In the genomic region with DNA sequence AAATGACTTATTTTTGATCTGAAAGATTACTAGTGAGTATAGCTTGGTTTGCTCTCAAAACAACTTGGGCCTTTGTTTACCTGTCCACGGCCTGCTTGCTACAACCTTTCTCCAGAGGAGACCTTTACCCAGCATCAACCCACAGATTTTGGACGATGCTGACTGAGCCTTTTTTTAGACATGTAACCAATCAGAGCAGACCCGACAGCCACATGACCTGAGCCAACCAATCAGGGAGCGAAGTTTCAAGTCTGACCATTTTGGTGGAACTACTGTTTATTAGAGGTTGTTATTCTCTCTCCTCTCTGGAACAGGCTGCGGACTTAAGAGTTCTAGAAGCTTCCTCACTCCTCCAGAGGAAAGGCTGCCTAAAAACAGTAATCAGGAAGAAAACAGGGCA, we compare ENCODE assay signal across 14 mouse cellular contexts. TPM values are rescaled to one million over a fixed set of nuclear protein-coding genes. Genes with fewer than 3 reads are reported as not detected.
DNase-seq lines count a peak whose midpoint lies in the region; ATAC-seq and TF ChIP-seq lines count a peak whose summit lies in the region.
"Had no signal": no experiment of that assay in that cellular context is flagged by ENCODE, and none has a peak within 500 bp of the region (broad histone marks: within the 10 kb centered on the region; RNA-seq: fewer than 3 reads in every experiment).

No protein-coding gene starts in this region.

- H3K4me1 ChIP-seq in lung, embryonic 15.5 days, result peaks cover 13% of the 10 kb centered on the region; the same call in 1 of the 2 replicates
- H3K4me1 ChIP-seq in lung, adult 2 months (ENCODE audit: control insufficient read depth, insufficient read depth, low read length), result no peaks in the 10 kb centered on the region
- 0 out of 4 replicates have a peak, but pooled peaks cover 0 to 2% of the 10 kb centered on the region in 2 experiments for H3K4me1 ChIP-seq in CH12.LX (ENCODE audit: control insufficient read depth in 1 of 2, insufficient read depth in 2 of 2)
- H3K4me1 ChIP-seq in stomach, embryonic 14.5 days (ENCODE audit: control insufficient read depth, insufficient read depth, low read length), result no peaks in the 10 kb centered on the region; the same call in 1 of the 2 replicates
- H3K4me1 ChIP-seq: hindbrain, embryonic 12.5 days had no signal

- H3K27ac ChIP-seq in lung, embryonic 15.5 days, result peak overlapping the region; percentile 73
- H3K27ac ChIP-seq in CH12.LX (ENCODE audit: insufficient read depth, low read depth), result no peak overlapping the region
- 0 out of 2 replicates have a peak overlapping the region, but pooled peaks have one; percentile 15 for H3K27ac ChIP-seq in stomach, embryonic 14.5 days (ENCODE audit: low read length)
- H3K27ac ChIP-seq: hindbrain, embryonic 12.5 days had no signal

- TF ChIP-seq CTCF in lung, adult 2 months (IDR thresholded peaks at IDR 0.05; ENCODE audit: insufficient read depth, low read length), result no peak
- no peak for TF ChIP-seq CTCF in CH12.LX (conservative IDR thresholded peaks at IDR 0.05 in 1 of 2, IDR thresholded peaks at IDR 0.05 in 1 of 2; ENCODE audit: low read depth in 2 of 2, low read length in 2 of 2)

- H3K9ac ChIP-seq in lung, embryonic 15.5 days, result no peak overlapping the region
- H3K9ac ChIP-seq in CH12.LX (ENCODE audit: insufficient read depth, low read depth), result no peak overlapping the region
- H3K9ac ChIP-seq in stomach, embryonic 14.5 days (replicated peaks; ENCODE audit: low read depth, low read length), result no peak overlapping the region
- H3K9ac ChIP-seq: hindbrain, embryonic 12.5 days had no signal

- no peak for DNase-seq in lung, adult 2 months
- DNase-seq in CH12.LX (ENCODE audit: extremely low read depth), result peak; percentile 28
- DNase-seq in ZHBTc4 (ENCODE audit: low read depth, low spot score), result peak; percentile 13
- no peak for DNase-seq in kidney, postnatal 25 days
- no peak for DNase-seq in left cerebral cortex, adult 18-20 months (ENCODE audit: low spot score in 2 of 2)
- DNase-seq: adrenal gland, adult 8-10 months; cerebellum, adult 18-20 months; kidney, adult 11 months; kidney, postnatal 14 days had no signal

- no peak overlapping the region for H3K4me2 ChIP-seq in lung, embryonic 15.5 days
- H3K4me2 ChIP-seq in CH12.LX (ENCODE audit: insufficient read depth, low read depth, poor library complexity, severe bottlenecking), result no peak overlapping the region
- H3K4me2 ChIP-seq in stomach, embryonic 14.5 days (replicated peaks; ENCODE audit: low read depth, low read length), result 0 out of 2 replicates have a peak overlapping the region, but pooled peaks have one; percentile 10
- H3K4me2 ChIP-seq: hindbrain, embryonic 12.5 days had no signal

- TF ChIP-seq RAD21 in CH12.LX (IDR thresholded peaks at IDR 0.05; ENCODE audit: low read depth, low read length), result no peak

- H3K4me3 ChIP-seq in lung, embryonic 15.5 days, result no peak overlapping the region
- no peak overlapping the region for H3K4me3 ChIP-seq in lung, adult 2 months (replicated peaks; ENCODE audit: extremely low read depth, low read depth, low read length)
- no peak overlapping the region for H3K4me3 ChIP-seq in CH12.LX (replicated peaks in 1 of 3; ENCODE audit: low read depth in 2 of 3, low read length in 2 of 3, poor library complexity in 1 of 3)
- no peak overlapping the region for H3K4me3 ChIP-seq in stomach, embryonic 14.5 days (ENCODE audit: low read depth, low read length)
- H3K4me3 ChIP-seq: hindbrain, embryonic 12.5 days had no signal

- TF ChIP-seq EP300 in CH12.LX (IDR thresholded peaks at IDR 0.05; ENCODE audit: low read length), result no peak

- dilution Hi-C loops in CH12.LX (cut with MboI; ENCODE audit: extremely low pct_ligation_motif_present, extremely low pct_unique_long_range_greater_than_20kb, low sequenced_read_pairs), result no loop called here

- no peak for TF ChIP-seq POLR2A in lung, adult 2 months (IDR thresholded peaks at IDR 0.05; ENCODE audit: borderline replicate concordance, extremely low read depth, low read depth, low read length)
- no peak for TF ChIP-seq POLR2A in CH12.LX (IDR thresholded peaks at IDR 0.05; ENCODE audit: low read depth, low read length)

- no peaks in the 10 kb centered on the region for H3K27me3 ChIP-seq in lung, embryonic 15.5 days
- H3K27me3 ChIP-seq in CH12.LX (replicated peaks), result no peaks in the 10 kb centered on the region
- no peaks in the 10 kb centered on the region for H3K27me3 ChIP-seq in stomach, embryonic 14.5 days (ENCODE audit: control insufficient read depth, insufficient read depth, low read length)
- H3K27me3 ChIP-seq: hindbrain, embryonic 12.5 days had no signal

- 86% methylated on average over 5 of the region's 5 CpGs for WGBS in lung, embryonic 15.5 days
- WGBS in lung, adult 2 months, result 74% methylated on average over 5 of the region's 5 CpGs
- 83% methylated on average over 5 of the region's 5 CpGs for WGBS in stomach, embryonic 14.5 days

- in situ Hi-C loops in CH12.LX (cut with MboI; ENCODE audit: low pct_ligation_motif_present, low pct_unique_long_range_greater_than_20kb, low sequenced_read_pairs), result loop anchor here (10.0 to 25.0 kb wide), 2 partner anchors 467 to 759 kb away; a partner anchor contains a TSS

- no peaks in the 10 kb centered on the region for H3K9me3 ChIP-seq in lung, embryonic 15.5 days
- H3K9me3 ChIP-seq in CH12.LX (replicated peaks; ENCODE audit: low read length), result no peaks in the 10 kb centered on the region
- no peaks in the 10 kb centered on the region for H3K9me3 ChIP-seq in stomach, embryonic 14.5 days (ENCODE audit: control insufficient read depth, low read depth, low read length)
- H3K9me3 ChIP-seq: hindbrain, embryonic 12.5 days had no signal

- no peaks in the 10 kb centered on the region for H3K79me2 ChIP-seq in CH12.LX (replicated peaks; ENCODE audit: control insufficient read depth, extremely low read depth, insufficient read depth, poor library complexity, severe bottlenecking)

- no peak for ATAC-seq in lung, embryonic 15.5 days (ENCODE audit: borderline replicate concordance, extremely low read depth, low FRiP score, low TSS enrichment)
- no peak for ATAC-seq in stomach, embryonic 14.5 days (ENCODE audit: insufficient number of reproducible peaks, insufficient read depth, low FRiP score, low read depth)
- ATAC-seq: CD4-positive, CD25-positive, alpha-beta regulatory T cell, adult 4 months; midbrain, embryonic 16.5 days had no signal

- peaks cover 5% of the 10 kb centered on the region; the same call in 1 of the 2 replicates for H3K36me3 ChIP-seq in lung, embryonic 15.5 days
- H3K36me3 ChIP-seq in CH12.LX (replicated peaks in 1 of 2; ENCODE audit: control insufficient read depth in 1 of 2, insufficient read depth in 1 of 2, low read length in 1 of 2), result no peaks in the 10 kb centered on the region
- no peaks in the 10 kb centered on the region for H3K36me3 ChIP-seq in stomach, embryonic 14.5 days (ENCODE audit: control insufficient read depth, insufficient read depth, low read length)
- H3K36me3 ChIP-seq: hindbrain, embryonic 12.5 days had no signal

TF ChIP-seq in CH12.LX, 34 proteins besides CTCF, POLR2A, EP300 and RAD21 (continues in another document):
- no peak for TF ChIP-seq ZC3H11A (IDR thresholded peaks at IDR 0.05; ENCODE audit: low read depth, low read length)
- no peak for TF ChIP-seq RCOR1 (conservative IDR thresholded peaks at IDR 0.05; ENCODE audit: low read depth, low read length)
- no peak for TF ChIP-seq MYC (IDR thresholded peaks at IDR 0.05; ENCODE audit: low read depth, low read length)
- 0 out of 2 replicates have a peak, but pooled peaks have one; percentile 22 for TF ChIP-seq CHD2 (IDR thresholded peaks at IDR 0.05; ENCODE audit: low read length)
- TF ChIP-seq ELF1 (IDR thresholded peaks at IDR 0.05; ENCODE audit: low read depth, low read length), result no peak
- no peak for TF ChIP-seq PAX5 (IDR thresholded peaks at IDR 0.05; ENCODE audit: low read length)
- TF ChIP-seq ETS1 (conservative IDR thresholded peaks at IDR 0.05; ENCODE audit: low read depth, low read length), result no peak
- TF ChIP-seq GABPA (IDR thresholded peaks at IDR 0.05; ENCODE audit: insufficient replicate concordance, low read depth, low read length), result no peak
- no peak for TF ChIP-seq NRF1 (IDR thresholded peaks at IDR 0.05; ENCODE audit: low read depth, low read length)
- TF ChIP-seq E2F4 (IDR thresholded peaks at IDR 0.05; ENCODE audit: insufficient replicate concordance, low read depth, low read length), result no peak
- no peak for TF ChIP-seq POLR2AphosphoS2 (IDR thresholded peaks at IDR 0.05; ENCODE audit: low read depth, low read length)
- peak; percentile 65; the same call in 1 of the 2 replicates for TF ChIP-seq MAFK (IDR thresholded peaks at IDR 0.05; ENCODE audit: insufficient replicate concordance, low read length)
- no peak for TF ChIP-seq BHLHE40 (IDR thresholded peaks at IDR 0.05; ENCODE audit: low read depth, low read length)
- TF ChIP-seq HCFC1 (IDR thresholded peaks at IDR 0.05; ENCODE audit: low read depth, low read length), result no peak
- TF ChIP-seq MAZ (IDR thresholded peaks at IDR 0.05; ENCODE audit: low read depth, low read length), result no peak
- TF ChIP-seq MAX (IDR thresholded peaks at IDR 0.05; ENCODE audit: low read length), result peak; percentile 56
- TF ChIP-seq CHD1 (IDR thresholded peaks at IDR 0.05; ENCODE audit: low read depth, low read length), result no peak
- TF ChIP-seq KAT2A (IDR thresholded peaks at IDR 0.05; ENCODE audit: insufficient replicate concordance, low read length), result no peak
- TF ChIP-seq USF2 (conservative IDR thresholded peaks at IDR 0.05; ENCODE audit: low read depth, low read length), result peak; percentile 85
- TF ChIP-seq MEF2A (IDR thresholded peaks at IDR 0.05; ENCODE audit: borderline replicate concordance, low read depth, low read length), result no peak
- TF ChIP-seq JUN (IDR thresholded peaks at IDR 0.05; ENCODE audit: insufficient read depth, low read depth, low read length), result no peak

RNA-seq across cellular contexts. Expression of a gene that starts 57.1 kb away (rescaled TPM):
- 71.7 and 81.0 TPM in 2 replicates for polyA plus RNA-seq in lung, embryonic 15.5 days (2015; fragmentation: Nextera tagmentation; extraction: Ambion mirVana)
- 326 and 360 TPM in 2 replicates for polyA plus RNA-seq in lung, adult 2 months (2012; rRNA removed)
- total RNA-seq in CH12.LX (2012; rRNA removed) (0.04 TPM in 2 replicates), CH12.LX (2014; rRNA removed) (not detected in 2 replicates)
- polyA plus RNA-seq in CH12.LX (2012; ENCODE audit: insufficient read length, low read depth), result not detected in 2 replicates
- 2.7 and 3.3 TPM in 2 replicates for polyA plus RNA-seq in stomach, embryonic 14.5 days (2014; fragmentation: Nextera tagmentation; extraction: Ambion mirVana)
- 1 to 10 TPM; 1.6 TPM for total RNA-seq in left cerebral cortex, adult 18-20 months (2021)

RNA-seq across cellular contexts. Expression of a gene that starts 57.2 kb away (rescaled TPM):
- polyA plus RNA-seq in lung, embryonic 15.5 days (2015; fragmentation: Nextera tagmentation; extraction: Ambion mirVana), result 16.2 and 17.8 TPM in 2 replicates
- polyA plus RNA-seq in lung, adult 2 months (2012; rRNA removed), result 12.4 and 16.6 TPM in 2 replicates
- total RNA-seq in CH12.LX (2012; rRNA removed) (18.0 and 18.7 TPM in 2 replicates), CH12.LX (2014; rRNA removed) (12.2 and 13.2 TPM in 2 replicates)
- 34.7 and 38.2 TPM in 2 replicates for polyA plus RNA-seq in CH12.LX (2012; ENCODE audit: insufficient read length, low read depth)
- polyA plus RNA-seq in stomach, embryonic 14.5 days (2014; fragmentation: Nextera tagmentation; extraction: Ambion mirVana), result 10.7 and 11.1 TPM in 2 replicates
- total RNA-seq in left cerebral cortex, adult 18-20 months (2021), result 10 to 100 TPM; 67.8 to 71.8 TPM

Comparison
In these comparisons a context has a peak if more than half of its experiments do, and no peak if none do; other contexts are left out.
1. DNase-seq: peak in CH12.LX (single experiment) and ZHBTc4 (single experiment); none in lung, adult 2 months (single experiment), kidney, postnatal 25 days (0 of 2) and left cerebral cortex, adult 18-20 months (0 of 2).
2. RNA of a gene that starts 57.1 kb away (polyA plus RNA-seq): 326 to 360 TPM in lung, adult 2 months and 71.7 to 81.0 TPM in lung, embryonic 15.5 days; 2.7 to 3.3 TPM in stomach, embryonic 14.5 days and not detected in CH12.LX; every median in the first group is over 10 times any median in the second.